Mouse (Mus musculus): Measurements from ENCODE around the gene Zfp12.

Zfp12 gene

DNA sequence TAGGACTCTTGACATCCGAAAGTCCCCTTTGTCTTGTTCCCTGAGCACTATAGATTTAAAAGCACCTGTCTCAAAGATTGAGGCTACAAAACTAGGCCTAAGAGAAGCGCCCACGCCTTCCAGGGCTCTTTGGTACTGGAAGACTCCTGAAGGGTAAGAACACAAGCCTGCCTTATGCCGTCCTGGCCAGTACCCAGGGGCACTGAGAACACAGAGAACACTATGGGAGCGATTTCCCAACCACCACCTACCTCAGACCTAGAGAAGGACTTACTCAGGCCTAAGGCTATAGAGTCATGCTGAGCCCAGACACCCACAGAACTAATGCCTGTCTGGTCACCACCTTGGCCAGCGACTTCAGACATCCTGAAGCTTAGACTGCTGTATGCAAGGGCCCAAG, 31.8 kb downstream of the Zfp12 start:
- no peak for DNase-seq (ENCODE audit: low spot score)

DNA sequence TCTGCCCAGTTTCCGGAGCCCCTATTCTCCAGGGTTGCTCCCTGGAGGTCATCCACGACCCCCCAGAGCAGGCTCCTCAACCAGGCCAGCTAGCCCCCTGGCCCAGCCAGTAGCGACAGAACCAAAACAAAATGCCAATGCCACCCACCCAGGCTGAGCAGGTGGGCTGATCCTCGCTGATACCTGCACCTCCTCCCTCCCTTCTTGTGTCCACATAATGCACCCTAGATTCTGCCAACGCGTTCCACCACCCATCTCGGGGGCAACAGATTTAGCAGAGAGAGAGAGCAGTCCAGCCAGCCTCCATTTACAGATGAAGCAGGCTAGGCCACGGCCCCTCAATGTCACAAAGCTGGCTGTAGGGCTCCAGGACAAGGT, 34.0 kb downstream of the Zfp12 start:
- DNase-seq (ENCODE audit: low spot score) = no peak

DNA sequence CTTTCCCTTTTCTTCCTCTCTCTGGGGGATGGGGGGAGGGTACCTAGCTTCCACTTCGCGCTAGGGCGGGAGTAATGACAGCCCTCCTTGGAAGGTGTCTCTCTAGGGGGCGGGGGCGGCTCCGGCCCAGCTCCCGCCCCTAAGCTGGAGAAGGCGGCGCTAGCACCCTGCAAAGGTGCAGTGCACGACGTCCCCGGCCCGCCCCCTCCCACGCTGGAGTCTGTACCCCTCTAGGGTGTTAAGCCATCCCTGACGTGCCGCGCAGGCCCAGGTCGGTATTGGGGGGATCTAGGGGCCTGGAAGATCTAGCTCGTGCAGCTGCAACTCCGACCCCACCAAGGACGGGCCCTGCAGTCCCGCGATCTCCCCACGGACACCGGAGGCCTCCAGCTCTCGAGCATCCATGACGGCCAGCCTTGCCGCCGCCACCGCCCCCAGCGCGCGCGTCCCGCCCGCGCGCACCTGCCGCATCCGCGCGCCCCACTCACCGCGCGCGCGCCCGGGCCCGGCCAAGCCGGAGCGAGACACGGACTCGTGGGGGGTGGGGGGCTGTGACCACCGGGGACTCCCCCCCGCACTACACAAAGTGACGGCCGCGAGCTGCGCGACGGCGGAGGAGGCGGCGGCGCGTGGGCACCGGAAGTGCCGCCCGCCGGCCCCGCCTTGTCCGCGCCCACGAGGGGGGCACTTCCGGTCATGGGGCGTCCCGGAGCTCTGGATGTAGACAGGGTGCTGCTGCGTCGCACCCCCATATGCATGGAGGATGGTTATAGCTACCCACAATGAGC, 34.6 kb downstream of the Zfp12 start, which contains the start of gene Zfp316:
Gene Zfp316, minus strand, starts transcription at position 660 of the 788 bp plus-strand sequence.
- DNase-seq (ENCODE audit: low spot score) = peak; percentile 78

DNA sequence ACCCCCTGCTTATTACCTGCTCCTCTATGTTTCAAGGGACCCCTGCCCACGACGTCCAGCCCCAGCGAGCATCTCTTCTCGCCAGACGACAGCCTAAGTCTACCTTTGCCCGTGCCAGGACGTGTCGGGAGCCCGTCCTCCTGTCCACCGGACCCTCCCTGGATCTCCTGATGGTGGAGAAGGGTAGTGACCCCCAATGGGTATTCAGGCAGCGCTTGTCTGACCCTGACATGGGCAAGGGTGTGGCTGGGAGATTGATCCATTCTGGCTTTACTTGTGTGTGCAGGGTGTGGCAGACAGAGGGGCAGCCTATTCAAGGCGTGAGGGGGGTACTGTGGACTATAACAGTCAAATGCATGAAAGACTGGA, 35.2 kb downstream of the Zfp12 start:
- DNase-seq (ENCODE audit: low spot score) = no peak

DNA sequence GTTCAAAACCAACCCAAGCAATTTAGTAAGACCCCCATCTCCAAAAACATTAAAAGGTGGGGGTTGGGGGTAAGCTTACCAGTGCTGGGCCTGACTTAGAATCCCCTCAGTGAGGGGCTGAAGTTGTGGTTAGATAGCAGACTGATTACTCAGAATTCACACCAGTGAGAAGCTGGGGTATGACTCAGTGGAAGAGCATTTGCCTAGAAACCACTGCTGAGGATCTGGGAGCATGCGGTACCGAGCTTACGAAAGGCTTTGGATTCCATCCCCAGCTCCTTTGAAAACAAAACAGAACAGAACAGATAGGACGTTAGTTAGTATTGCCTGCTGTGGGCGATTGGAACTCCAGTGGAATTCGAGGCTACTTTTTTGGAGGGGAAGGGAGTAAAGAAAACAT, 36.7 kb downstream of the Zfp12 start:
- DNase-seq (ENCODE audit: low spot score) = no peak

DNA sequence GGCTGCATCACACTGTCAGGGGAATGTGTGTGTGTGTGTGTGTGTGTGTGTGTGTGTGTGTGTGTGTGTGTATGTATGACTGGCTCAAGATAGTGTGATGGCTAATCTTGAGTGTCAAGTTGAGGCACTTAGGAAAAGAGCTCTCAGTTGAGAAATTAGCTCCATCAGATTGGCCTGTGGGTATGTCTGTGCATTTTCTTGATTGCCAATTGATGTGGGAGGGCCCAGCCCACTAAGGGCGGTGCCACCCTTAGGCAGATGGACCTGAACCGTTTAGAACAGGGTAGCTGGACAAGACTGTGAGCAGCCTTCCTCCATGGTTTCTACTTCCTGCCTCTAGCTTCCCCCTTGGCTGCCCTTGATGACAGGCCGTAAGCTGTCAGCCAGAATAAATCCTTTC, 37.1 kb downstream of the Zfp12 start:
- DNase-seq (ENCODE audit: low spot score) = no peak

DNA sequence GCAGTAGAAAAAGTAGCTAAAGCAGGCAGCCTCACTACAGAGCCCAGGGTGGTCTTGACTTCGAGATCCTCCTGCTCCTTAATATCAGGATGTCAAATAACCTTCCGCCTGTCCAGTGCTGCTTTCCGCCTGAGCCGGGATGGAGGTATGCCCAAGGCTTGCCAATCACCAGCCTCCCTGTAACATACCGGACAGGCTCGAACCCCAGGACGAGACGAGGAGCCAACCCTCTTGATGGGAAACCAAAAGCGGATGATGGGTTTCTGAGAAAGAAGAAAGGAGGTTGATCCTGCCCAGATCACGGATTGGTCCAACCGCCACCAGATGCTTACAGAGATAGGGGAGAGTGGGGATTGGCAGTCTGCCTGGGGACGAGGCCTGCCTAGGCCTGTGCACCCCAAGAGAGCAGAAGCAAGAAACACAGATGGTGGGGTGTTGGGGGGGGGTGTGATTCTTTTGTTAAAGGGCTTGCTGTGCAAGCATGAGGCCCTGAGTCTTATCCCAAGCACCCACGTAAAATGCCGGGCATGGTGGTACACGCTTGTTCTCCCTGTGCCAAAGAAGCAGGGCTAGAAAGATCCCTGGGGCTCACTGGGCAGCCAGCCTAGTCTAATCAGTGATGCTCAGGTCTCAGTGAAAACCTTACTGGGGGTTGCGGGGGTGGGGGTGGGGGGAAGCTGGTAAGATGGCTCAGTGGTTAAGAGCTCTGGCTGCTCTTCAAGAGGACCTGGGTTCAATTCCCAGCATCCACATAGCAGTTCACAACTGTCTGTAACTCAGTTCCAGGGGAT, 37.8 kb downstream of the Zfp12 start:
- DNase-seq (ENCODE audit: low spot score) = no peak

DNA sequence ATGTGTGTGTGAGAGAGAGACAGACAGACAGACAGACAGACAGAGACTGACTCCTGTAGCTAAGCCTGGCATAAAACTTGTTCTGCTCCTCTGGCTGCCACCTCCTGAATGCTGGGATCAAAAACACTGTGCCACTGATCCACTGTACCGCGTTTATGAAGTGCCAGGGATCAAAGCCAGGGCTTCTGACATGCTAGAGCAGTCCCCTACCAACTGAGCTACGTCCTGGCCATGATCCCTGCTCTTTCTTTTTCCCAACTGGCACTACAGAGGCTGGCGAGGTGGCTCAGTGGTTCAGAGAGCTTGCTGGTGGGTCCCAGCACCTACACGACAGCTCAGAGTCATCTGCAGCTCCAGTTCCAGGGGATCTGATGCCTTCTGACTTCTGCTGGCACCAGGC, 40.8 kb downstream of the Zfp12 start:
- no peak for DNase-seq (ENCODE audit: low spot score)

DNA sequence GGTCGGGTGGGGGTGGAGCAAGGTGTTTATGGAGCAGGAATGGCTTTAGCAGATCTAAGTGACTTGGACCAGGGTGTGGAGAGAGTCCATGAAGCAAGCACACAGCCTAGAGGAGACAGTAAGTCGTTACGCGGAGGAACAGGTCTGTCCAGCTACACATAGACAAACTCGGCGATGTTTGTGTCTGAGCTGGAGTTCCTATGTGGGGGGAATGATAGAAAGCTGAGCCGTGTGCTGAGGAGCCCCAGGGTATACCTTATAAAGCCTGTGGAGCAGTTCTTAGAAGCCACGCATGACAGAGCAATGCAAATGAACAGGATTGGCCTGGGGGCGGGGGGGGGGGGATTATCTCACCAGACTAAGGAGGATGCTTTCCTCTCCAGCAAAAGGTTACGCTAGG, 44.3 kb downstream of the Zfp12 start:
- no peak for DNase-seq (ENCODE audit: low spot score)

DNA sequence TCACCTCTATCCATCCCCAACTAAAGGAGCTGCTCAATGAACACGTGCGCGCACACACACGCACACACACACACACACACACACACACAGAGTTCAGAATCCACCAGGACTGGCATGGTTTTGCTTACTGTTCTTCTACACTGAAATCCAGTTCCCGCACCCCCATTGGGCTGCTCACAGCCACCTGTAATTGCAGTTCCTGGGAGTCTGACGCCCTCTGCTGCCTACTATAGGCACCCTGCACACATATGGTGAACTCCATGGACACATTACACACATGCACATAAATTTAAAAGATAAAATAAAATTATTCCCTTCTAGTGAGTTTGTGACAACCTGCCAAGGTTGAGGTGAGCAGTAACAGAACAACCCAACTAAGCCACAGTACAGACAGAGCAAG, 49.8 kb downstream of the Zfp12 start:
- no peak for DNase-seq (ENCODE audit: low spot score)

DNA sequence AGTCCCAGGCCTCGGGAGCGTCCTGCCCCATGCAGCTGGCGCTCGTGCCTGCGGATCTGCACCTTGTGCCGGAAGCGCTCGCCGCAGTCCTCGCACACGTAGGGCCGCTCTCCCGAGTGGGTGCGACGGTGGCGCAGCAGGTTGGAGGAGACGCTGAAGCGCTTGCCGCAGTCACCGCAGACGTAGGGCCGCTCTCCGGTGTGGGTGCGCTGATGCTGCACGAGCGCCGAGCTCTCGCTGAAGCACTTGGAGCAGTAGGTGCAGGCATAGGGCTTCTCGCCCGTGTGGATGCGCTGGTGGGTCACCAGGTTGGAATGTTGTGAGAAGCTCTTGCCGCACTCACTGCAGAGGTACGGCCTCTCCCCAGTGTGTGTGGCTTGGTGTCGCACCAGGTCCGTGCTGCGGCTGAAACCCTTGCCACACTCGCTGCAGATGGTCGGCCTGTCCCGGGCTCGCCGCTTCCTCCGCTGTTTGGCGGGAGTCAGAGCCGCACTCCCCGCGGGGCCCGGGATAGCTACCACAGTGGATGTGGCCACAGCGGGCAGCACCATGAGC, 52.9 kb downstream of the Zfp12 start:
- DNase-seq (ENCODE audit: low spot score) = no peak

DNA sequence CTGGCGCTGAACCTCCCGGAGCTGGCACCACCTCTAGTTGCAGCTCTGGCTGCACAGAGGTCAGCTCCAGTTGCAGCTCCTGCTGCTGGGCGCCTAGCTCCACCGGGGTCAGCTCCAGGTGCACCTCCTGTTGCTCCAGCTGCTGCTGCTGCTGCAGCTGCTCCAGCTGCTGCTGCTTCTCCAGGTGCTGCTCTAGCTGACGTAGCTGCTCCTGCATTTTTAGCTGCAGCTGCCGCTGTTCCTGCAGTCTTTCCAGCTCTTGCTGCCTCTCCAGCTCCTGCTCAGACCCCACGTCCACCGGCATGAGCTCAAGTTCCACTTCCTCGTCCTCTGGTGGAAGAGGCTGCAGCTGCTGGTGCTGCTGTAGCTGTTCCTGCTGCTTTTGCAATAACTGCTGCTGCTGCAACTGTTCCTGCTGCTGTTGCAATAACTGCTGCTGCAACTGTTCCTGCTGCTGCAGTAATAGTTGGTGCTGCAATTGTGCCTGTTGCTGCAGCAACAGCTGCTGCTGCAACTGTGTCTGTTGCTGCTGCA, 53.5 kb downstream of the Zfp12 start:
- no peak for DNase-seq (ENCODE audit: low spot score)

DNA sequence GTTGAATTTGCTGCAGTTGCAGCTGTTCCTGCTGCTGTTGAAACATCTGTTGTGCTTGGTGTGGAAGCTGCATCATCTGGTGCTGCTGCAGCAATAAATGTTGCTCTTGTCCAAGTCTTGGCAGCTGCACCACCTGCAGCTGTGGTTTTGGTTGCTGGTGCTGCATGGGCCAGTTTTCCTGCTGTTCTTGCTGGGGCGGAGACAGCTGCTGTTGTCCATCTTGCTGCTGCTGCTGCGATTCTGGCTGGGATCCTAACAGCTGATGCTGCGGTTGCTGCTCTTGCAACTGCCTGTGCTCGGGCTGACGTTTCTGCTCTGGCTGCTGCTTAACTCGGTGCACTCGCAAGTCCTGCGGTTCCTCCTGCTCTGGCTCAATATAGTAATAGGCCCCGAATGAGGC, 54.3 kb downstream of the Zfp12 start:
- no peak for DNase-seq (ENCODE audit: low spot score)

DNA sequence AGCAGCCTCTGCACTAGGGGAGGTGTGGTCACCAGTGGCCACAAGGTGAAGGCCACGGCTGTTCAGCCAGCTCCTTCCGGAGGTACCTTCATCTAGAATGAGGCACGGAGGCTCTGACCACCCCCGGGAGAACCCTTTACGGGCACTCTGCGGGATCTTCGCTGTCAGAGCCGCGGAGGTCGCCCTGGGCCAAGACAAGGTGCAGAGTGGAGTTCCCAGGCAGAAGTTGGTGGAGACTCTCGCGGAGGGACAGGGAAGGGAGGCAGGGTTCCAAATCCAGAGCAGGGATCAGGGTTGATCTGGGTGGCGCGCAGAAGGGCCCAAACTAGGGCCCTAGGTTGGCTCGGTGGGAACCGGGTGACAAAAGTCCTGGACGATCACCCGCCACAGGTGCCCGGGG, 57.9 kb downstream of the Zfp12 start:
- DNase-seq (ENCODE audit: low spot score) = no peak

DNA sequence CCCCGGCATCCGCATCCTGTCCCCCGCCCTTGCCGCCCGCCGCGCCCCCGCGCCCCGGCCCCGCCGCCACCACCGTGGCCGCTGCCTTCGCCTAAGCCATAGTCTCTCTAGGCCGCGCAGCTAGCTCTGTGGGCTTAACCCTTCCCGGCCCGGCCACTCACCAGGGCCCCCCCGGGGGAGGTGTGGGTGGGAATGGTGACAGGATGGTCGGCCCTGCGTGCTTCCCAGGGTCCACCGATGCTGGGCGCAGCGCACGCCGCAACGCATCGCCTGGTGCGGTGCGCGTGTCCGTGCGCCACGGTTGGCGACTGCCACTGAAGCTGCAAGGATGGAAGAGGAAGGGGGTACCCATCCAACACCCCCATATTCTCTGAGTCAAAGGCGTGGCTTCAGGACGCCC, 58.4 kb downstream of the Zfp12 start, which contains the start of gene Zfp853:
Gene Zfp853, minus strand, starts transcription at position 220 of the 400 bp plus-strand sequence.
- DNase-seq (ENCODE audit: low spot score) = no peak

DNA sequence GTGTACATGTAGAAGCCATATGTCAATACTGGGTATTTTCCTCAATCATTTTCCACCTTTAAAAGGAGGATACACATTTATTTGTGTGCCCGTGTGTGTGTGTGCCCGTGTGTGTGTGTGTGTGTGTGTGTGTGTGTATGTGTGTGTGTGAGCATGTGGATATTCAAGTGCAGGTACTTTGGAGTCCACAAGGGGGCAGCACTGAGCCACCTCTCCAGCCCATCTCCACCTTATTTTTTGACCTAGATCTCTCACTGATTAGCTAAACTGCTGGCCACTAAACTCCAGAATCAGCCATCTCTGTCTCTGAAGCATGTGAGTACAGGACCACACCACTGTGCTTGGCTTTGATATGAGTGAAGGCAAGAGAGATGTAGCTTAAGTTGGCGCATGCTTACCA, 59.9 kb downstream of the Zfp12 start:
- DNase-seq (ENCODE audit: low spot score) = no peak

DNA sequence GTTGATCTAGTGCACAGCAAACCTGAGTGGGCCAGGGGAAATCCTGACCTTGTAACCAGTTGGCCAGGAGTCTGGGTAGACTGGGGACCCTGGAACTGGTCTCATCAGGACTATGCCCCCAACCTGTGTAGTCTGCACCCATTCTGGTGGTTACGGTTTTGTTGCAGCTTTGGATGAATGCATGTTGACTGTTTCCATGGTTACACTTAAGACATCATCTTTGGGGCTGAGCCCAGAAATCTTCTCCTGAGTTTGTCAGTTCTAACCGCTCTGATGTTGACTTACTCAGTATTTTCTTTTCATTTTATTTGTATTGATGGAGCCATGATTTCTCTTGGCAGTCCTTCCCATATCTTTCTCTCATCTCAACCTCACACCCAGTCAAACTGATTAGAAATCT, 60.4 kb downstream of the Zfp12 start:
- DNase-seq (ENCODE audit: low spot score) = no peak

DNA sequence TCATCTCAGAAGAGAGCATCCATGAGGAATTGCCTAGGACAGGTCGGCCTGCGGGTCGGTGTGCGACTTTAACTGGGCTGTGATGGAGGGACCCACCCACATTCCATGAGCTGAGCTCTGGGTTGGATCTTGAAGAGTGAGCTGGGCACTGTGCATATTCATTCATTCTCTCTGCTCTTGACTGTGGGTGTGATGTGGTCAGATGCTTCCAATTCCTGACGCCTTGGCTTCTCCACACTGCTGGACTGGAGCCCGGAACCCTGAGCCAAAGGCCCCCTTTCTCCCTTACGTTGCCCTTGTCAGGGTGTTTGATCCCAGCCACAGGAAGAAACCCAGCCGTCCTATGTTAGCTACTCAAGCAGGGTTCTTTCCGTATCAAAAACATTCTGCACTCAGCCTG, 63.0 kb downstream of the Zfp12 start:
- DNase-seq (ENCODE audit: low spot score) = no peak

DNA sequence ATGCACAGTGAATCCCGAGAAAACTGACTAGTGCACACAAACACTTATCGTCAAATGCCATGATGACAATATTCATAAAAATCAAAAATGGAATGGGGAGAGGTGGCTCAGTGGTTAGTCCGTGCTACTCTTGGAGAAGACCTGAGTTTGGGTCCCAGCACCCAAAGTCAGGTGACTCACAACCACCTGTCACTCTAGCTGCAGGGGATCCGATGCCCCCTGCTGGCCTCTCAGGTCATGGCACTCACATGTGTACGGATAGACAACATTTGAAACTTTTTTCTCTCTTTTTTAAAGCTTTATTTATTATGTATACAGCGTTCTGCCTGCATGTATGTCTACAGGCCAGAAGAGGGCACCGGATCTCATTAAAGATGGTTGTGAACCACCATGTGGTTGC, 63.4 kb downstream of the Zfp12 start:
- DNase-seq (ENCODE audit: low spot score) = no peak

Measured in layer of hippocampus, adult 11-12 months (tissue).